29 mouse cellular contexts compared by ENCODE assay signal in the genomic region with DNA sequence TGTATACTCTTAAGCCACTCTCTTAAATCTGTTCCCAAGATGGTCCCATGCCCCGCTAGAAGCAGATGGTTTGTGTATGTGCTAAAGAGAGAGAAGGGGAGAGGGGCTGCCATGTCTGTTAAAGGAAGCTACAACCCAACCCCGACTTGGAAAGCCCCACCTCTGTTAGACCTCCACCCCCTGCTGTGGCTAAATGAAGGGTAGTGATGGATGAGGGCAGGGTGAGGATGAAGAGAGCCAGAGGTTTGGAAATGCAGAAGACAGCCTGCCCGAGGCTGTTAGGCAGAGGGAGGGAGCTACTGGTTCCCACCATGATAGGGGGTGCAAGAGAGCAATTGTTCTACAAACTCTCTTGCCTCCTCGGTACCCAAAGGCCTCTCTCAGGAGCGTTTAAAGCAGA. TPM values are rescaled to one million over a fixed set of nuclear protein-coding genes. Genes with fewer than 3 reads are reported as not detected.
"Had no signal": no experiment of that assay in that cellular context is flagged by ENCODE, and none has a peak within 500 bp of the region (broad histone marks: within the 10 kb centered on the region; RNA-seq: fewer than 3 reads in every experiment).

No protein-coding gene starts in this region.

- H3K9me3 ChIP-seq: embryonic facial prominence, embryonic 10.5 days; embryonic facial prominence, embryonic 12.5 days; embryonic facial prominence, embryonic 13.5 days; embryonic facial prominence, embryonic 15.5 days; forebrain, embryonic 10.5 days; forebrain, embryonic 12.5 days; forebrain, embryonic 13.5 days; forebrain, embryonic 15.5 days; heart, embryonic 10.5 days had no signal

- H3K27ac ChIP-seq: embryonic facial prominence, embryonic 10.5 days; embryonic facial prominence, embryonic 12.5 days; embryonic facial prominence, embryonic 13.5 days; embryonic facial prominence, embryonic 15.5 days; forebrain, embryonic 10.5 days; forebrain, embryonic 12.5 days; forebrain, embryonic 13.5 days; forebrain, embryonic 15.5 days; gastrocnemius, adult 2 months; heart, adult 2 months; heart, embryonic 10.5 days had no signal

- H3K27me3 ChIP-seq: embryonic facial prominence, embryonic 12.5 days; embryonic facial prominence, embryonic 13.5 days; embryonic facial prominence, embryonic 15.5 days; forebrain, embryonic 12.5 days; forebrain, embryonic 13.5 days; forebrain, embryonic 15.5 days had no signal

- H3K4me1 ChIP-seq: embryonic facial prominence, embryonic 10.5 days; embryonic facial prominence, embryonic 12.5 days; embryonic facial prominence, embryonic 13.5 days; embryonic facial prominence, embryonic 15.5 days; forebrain, embryonic 10.5 days; forebrain, embryonic 12.5 days; forebrain, embryonic 13.5 days; forebrain, embryonic 15.5 days; heart, embryonic 10.5 days had no signal

- DNase-seq: cerebellum, postnatal 10 days; cerebellum, postnatal 14 days; cerebellum, postnatal 25 days; cerebellum, postnatal 36 days; embryo, embryonic 11 days; forebrain, postnatal 0 days; gastrocnemius, adult 2 months; gastrocnemius, postnatal 10 days; gastrocnemius, postnatal 14 days; gastrocnemius, postnatal 25 days; gastrocnemius, postnatal 36 days; heart, adult 11 months; heart, adult 18-20 months; heart, adult 2 months had no signal

- H3K36me3 ChIP-seq: embryonic facial prominence, embryonic 10.5 days; embryonic facial prominence, embryonic 12.5 days; embryonic facial prominence, embryonic 13.5 days; embryonic facial prominence, embryonic 15.5 days; forebrain, embryonic 10.5 days; forebrain, embryonic 12.5 days; forebrain, embryonic 15.5 days; heart, embryonic 10.5 days had no signal

- H3K4me3 ChIP-seq: embryonic facial prominence, embryonic 10.5 days; embryonic facial prominence, embryonic 12.5 days; embryonic facial prominence, embryonic 13.5 days; embryonic facial prominence, embryonic 15.5 days; erythroblast, embryonic 14.5 days; forebrain, embryonic 10.5 days; forebrain, embryonic 12.5 days; forebrain, embryonic 13.5 days; forebrain, embryonic 15.5 days; gastrocnemius, adult 2 months; heart, adult 2 months; heart, embryonic 10.5 days had no signal

- H3K9ac ChIP-seq: embryonic facial prominence, embryonic 12.5 days; embryonic facial prominence, embryonic 13.5 days; embryonic facial prominence, embryonic 15.5 days; forebrain, embryonic 12.5 days; forebrain, embryonic 13.5 days; forebrain, embryonic 15.5 days; forebrain, postnatal 0 days had no signal

- H3K4me2 ChIP-seq: embryonic facial prominence, embryonic 12.5 days; embryonic facial prominence, embryonic 13.5 days; embryonic facial prominence, embryonic 15.5 days; forebrain, embryonic 12.5 days; forebrain, embryonic 13.5 days; forebrain, embryonic 15.5 days had no signal

- ATAC-seq: forebrain, embryonic 13.5 days; forebrain, embryonic 14.5 days; forebrain, embryonic 15.5 days; forebrain, embryonic 16.5 days; forebrain, postnatal 0 days had no signal

RNA-seq across cellular contexts. Expression of gene 2410004P03Rik, which starts 31.8 kb away (rescaled TPM):
- total RNA-seq: gastrocnemius, adult 18-20 months; gastrocnemius, adult 2 months; gastrocnemius, adult 8-10 months; gastrocnemius, postnatal 10 days; gastrocnemius, postnatal 14 days; gastrocnemius, postnatal 25 days; gastrocnemius, postnatal 36 days; heart, adult 8-10 months had no signal
- polyA plus RNA-seq: erythroblast, embryonic 14.5 days had no signal
